Mouse (Mus musculus) brain, embryonic 14.5 days (tissue): Measurements from ENCODE around the gene Apeh.

Experiments
- CTCF ChIP-seq: fragments of 200-500 bp; IDR thresholded peaks from 2 replicates; pipeline ENCODE4 v1.5.1; 2012; ENCODE audit warnings: inconsistent platforms, mild to moderate bottlenecking, moderate library complexity, borderline replicate concordance; ENCODE audit not compliant: insufficient read depth, insufficient read length; ENCODE audit errors: extremely low read depth
- POLR2A ChIP-seq: fragments of 200-500 bp; IDR thresholded peaks from 2 replicates; pipeline ENCODE4 v1.6.1; 2012; ENCODE audit warnings: mild to moderate bottlenecking, inconsistent platforms, borderline replicate concordance; ENCODE audit not compliant: poor library complexity, insufficient read depth, insufficient read length, severe bottlenecking; ENCODE audit errors: extremely low read depth

- TF ChIP-seq CTCF (no peak), POLR2A (no peak)
Measured at GRCm38 (mm10) chr9:108105549-108105863, 11.1 kb upstream of the Apeh start.
